Mouse (Mus musculus): ENCODE measurements around the gene Dnm2. TPM values are rescaled to one million over a fixed set of nuclear protein-coding genes. Genes with fewer than 3 reads are reported as not detected.

Dnm2 gene
- 118 and 129 TPM in 2 replicates for polyA plus RNA-seq (2012; ENCODE audit: insufficient read depth, insufficient read length, missing spikeins)

GRCm38 (mm10) chr9:21424631-21425555, at the start of gene Dnm2:
Gene Dnm2, plus strand, starts transcription at chr9:21424908.
- H3K27ac ChIP-seq (ENCODE audit: insufficient read depth, low read depth, low read length) = peak within 1 kb of the TSS; percentile 76

GRCm38 (mm10) chr9:21379195-21379594, 45.5 kb upstream of the Dnm2 start:
- no peak overlapping the region for H3K4me3 ChIP-seq (ENCODE audit: insufficient read depth, low read length)
- 0 out of 2 replicates have a peak, but pooled peaks cover 11% of the 10 kb centered on the region for H3K4me1 ChIP-seq (ENCODE audit: control insufficient read depth, insufficient read depth, low read length)
- TF ChIP-seq POLR2A (IDR thresholded peaks at IDR 0.05; ENCODE audit: borderline replicate concordance, low read depth, low read length) (no peak), CTCF (IDR thresholded peaks at IDR 0.05; ENCODE audit: low read depth, low read length) (no peak)
- no peak overlapping the region for H3K27ac ChIP-seq (ENCODE audit: insufficient read depth, low read depth, low read length)

More at GRCm38 (mm10) chr9:21424631-21425555, at the start of gene Dnm2:
- no peak for TF ChIP-seq CTCF (IDR thresholded peaks at IDR 0.05; ENCODE audit: low read depth, low read length)
- no peak for TF ChIP-seq POLR2A (IDR thresholded peaks at IDR 0.05; ENCODE audit: borderline replicate concordance, low read depth, low read length)
- Histone ChIP-seq H3K4me1 (ENCODE audit: control insufficient read depth, insufficient read depth, low read length) (peaks cover 34% of the 10 kb centered on the region), H3K4me3 (ENCODE audit: insufficient read depth, low read length) (peak within 1 kb of the TSS; percentile 90)

- TF ChIP-seq POLR2A (IDR thresholded peaks at IDR 0.05; ENCODE audit: borderline replicate concordance, low read depth, low read length) (no peak), CTCF (IDR thresholded peaks at IDR 0.05; ENCODE audit: low read depth, low read length) (no peak)
- Histone ChIP-seq H3K4me3 (ENCODE audit: insufficient read depth, low read length) (no peak overlapping the region), H3K27ac (ENCODE audit: insufficient read depth, low read depth, low read length) (no peak overlapping the region), H3K4me1 (ENCODE audit: control insufficient read depth, insufficient read depth, low read length) (0 out of 2 replicates have a peak, but pooled peaks cover 9% of the 10 kb centered on the region)
These were observed 43.8 kb upstream of the Dnm2 start for GRCm38 (mm10) chr9:21380868-21381267.

- TF ChIP-seq POLR2A (IDR thresholded peaks at IDR 0.05; ENCODE audit: borderline replicate concordance, low read depth, low read length) (no peak), CTCF (IDR thresholded peaks at IDR 0.05; ENCODE audit: low read depth, low read length) (no peak)
- 0 out of 2 replicates have a peak, but pooled peaks cover 2% of the 10 kb centered on the region for H3K4me1 ChIP-seq (ENCODE audit: control insufficient read depth, insufficient read depth, low read length)
These were observed 40.7 kb upstream of the Dnm2 start for GRCm38 (mm10) chr9:21383966-21384365.

DNA sequence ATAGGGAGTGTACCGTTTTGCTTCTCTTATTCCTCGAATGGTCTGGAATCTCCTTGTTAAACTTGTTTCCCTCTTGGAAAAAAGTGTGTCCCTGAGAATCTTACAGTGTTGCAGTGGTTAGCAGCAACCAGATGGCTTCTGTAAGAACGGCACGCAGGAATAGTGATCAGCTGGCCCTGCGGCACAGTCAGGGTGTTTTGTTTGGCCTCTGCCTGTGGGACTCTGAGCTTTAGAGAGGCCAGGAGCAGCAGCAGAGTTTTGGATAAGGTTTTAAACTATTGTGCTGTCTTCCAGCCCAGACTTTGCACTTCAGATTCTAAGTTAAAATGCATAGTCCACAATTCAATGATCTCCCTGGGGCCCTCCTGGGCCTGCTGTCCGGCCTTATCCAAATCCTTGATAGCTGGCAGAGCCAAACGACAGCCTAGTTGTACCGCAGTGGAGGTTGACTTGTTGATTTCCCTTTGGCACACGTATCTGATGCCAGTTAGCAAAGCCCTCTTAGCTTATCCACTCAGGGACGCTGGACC, 32.0 kb upstream of the Dnm2 start:
- no peak overlapping the region for H3K27ac ChIP-seq (ENCODE audit: insufficient read depth, low read depth, low read length)
- H3K4me1 ChIP-seq (ENCODE audit: control insufficient read depth, insufficient read depth, low read length) = no peaks in the 10 kb centered on the region
- TF ChIP-seq CTCF (IDR thresholded peaks at IDR 0.05; ENCODE audit: low read depth, low read length) (no peak), POLR2A (IDR thresholded peaks at IDR 0.05; ENCODE audit: borderline replicate concordance, low read depth, low read length) (no peak)
- H3K4me3 ChIP-seq (ENCODE audit: insufficient read depth, low read length) = no peak overlapping the region

More at GRCm38 (mm10) chr9:21383966-21384365, 40.7 kb upstream of the Dnm2 start:
- Histone ChIP-seq H3K27ac (ENCODE audit: insufficient read depth, low read depth, low read length) (no peak overlapping the region), H3K4me3 (ENCODE audit: insufficient read depth, low read length) (no peak overlapping the region)

GRCm38 (mm10) chr9:21395692-21396091, 29.0 kb upstream of the Dnm2 start:
- TF ChIP-seq CTCF (IDR thresholded peaks at IDR 0.05; ENCODE audit: low read depth, low read length) = no peak
- Histone ChIP-seq H3K4me1 (ENCODE audit: control insufficient read depth, insufficient read depth, low read length) (no peaks in the 10 kb centered on the region), H3K27ac (ENCODE audit: insufficient read depth, low read depth, low read length) (no peak overlapping the region), H3K4me3 (ENCODE audit: insufficient read depth, low read length) (no peak overlapping the region)

GRCm38 (mm10) chr9:21397170-21397569, 27.5 kb upstream of the Dnm2 start:
- TF ChIP-seq POLR2A (IDR thresholded peaks at IDR 0.05; ENCODE audit: borderline replicate concordance, low read depth, low read length) (no peak), CTCF (IDR thresholded peaks at IDR 0.05; ENCODE audit: low read depth, low read length) (no peak)
- Histone ChIP-seq H3K27ac (ENCODE audit: insufficient read depth, low read depth, low read length) (no peak overlapping the region), H3K4me1 (ENCODE audit: control insufficient read depth, insufficient read depth, low read length) (no peaks in the 10 kb centered on the region), H3K4me3 (ENCODE audit: insufficient read depth, low read length) (no peak overlapping the region)

DNA sequence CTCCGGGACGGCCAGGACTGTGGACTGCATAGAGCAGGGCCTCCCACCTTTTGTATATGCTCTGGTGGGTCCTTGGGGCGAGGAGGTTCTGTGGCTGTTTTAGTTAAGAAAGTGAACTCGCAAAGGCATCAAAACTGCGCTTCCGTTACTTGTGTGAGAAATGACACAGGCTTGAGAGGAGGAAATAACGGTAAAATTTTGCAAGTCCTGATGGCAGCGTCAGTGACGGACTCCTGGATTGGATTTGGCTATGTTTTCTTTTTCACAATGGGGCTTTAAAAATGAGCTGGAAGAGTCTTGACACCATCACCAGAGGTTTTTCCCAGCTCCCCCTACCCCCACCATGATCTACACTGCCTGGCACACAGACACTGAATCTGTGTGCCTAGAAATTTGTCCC, 23.7 kb upstream of the Dnm2 start:
- TF ChIP-seq POLR2A (IDR thresholded peaks at IDR 0.05; ENCODE audit: borderline replicate concordance, low read depth, low read length) (no peak), CTCF (IDR thresholded peaks at IDR 0.05; ENCODE audit: low read depth, low read length) (no peak)
- H3K27ac ChIP-seq (ENCODE audit: insufficient read depth, low read depth, low read length) = no peak overlapping the region
- no peaks in the 10 kb centered on the region for H3K4me1 ChIP-seq (ENCODE audit: control insufficient read depth, insufficient read depth, low read length)
- no peak overlapping the region for H3K4me3 ChIP-seq (ENCODE audit: insufficient read depth, low read length)

DNA sequence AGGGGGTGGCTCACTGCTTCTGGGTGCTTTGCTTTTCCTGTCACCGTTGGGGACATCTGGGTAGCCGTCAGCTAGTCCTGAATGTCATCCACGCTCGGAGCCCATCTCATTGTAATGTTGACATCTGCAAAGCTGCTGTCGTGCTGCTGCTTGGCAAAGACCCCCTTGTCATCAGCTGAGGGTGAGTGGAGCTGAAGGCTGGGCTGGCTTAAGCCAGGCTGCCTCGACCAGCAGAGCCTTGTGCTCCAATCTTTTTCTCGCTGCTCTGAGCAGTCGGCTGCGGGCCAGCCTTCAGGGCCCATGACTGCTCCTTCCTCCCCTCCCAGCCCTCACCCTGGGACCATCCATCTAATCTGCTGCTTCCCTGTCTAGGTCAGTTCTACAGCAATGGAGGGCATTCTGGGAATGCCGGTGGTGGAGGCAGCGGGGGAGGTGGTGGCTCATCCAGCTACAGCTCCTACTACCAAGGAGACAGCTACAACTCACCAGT, 21.9 kb upstream of the Dnm2 start:
- H3K4me1 ChIP-seq (ENCODE audit: control insufficient read depth, insufficient read depth, low read length) = no peaks in the 10 kb centered on the region
- no peak overlapping the region for H3K27ac ChIP-seq (ENCODE audit: insufficient read depth, low read depth, low read length)
- no peak for TF ChIP-seq CTCF (IDR thresholded peaks at IDR 0.05; ENCODE audit: low read depth, low read length)
- no peak for TF ChIP-seq POLR2A (IDR thresholded peaks at IDR 0.05; ENCODE audit: borderline replicate concordance, low read depth, low read length)
- H3K4me3 ChIP-seq (ENCODE audit: insufficient read depth, low read length) = no peak overlapping the region

DNA sequence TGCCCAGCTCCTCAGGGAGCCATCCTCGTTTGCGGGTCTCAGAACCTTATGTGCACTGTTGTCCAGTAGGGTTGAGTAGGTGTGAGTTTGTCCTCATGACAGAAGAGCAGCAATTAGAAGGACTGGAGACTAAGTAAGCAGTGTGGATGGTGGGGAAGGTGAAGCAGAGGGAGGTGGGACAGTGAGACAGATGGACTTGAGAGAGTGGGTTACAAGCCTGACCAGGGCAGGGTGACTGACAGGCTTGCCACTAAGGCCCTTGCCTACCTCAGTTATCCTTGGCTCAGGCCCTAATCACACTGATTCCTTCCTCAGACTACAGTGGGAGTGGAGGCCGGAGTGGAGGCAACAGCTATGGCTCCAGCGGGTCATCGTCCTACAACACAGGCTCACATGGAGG, 21.0 kb upstream of the Dnm2 start:
- TF ChIP-seq CTCF (IDR thresholded peaks at IDR 0.05; ENCODE audit: low read depth, low read length) = no peak
- no peak for TF ChIP-seq POLR2A (IDR thresholded peaks at IDR 0.05; ENCODE audit: borderline replicate concordance, low read depth, low read length)
- Histone ChIP-seq H3K27ac (ENCODE audit: insufficient read depth, low read depth, low read length) (no peak overlapping the region), H3K4me1 (ENCODE audit: control insufficient read depth, insufficient read depth, low read length) (no peaks in the 10 kb centered on the region), H3K4me3 (ENCODE audit: insufficient read depth, low read length) (no peak overlapping the region)
